Mouse (Mus musculus) embryonic facial prominence, embryonic 15.5 days (tissue): ENCODE data around the gene Gja4. TPM values are rescaled to one million over a fixed set of nuclear protein-coding genes. Genes with fewer than 3 reads are reported as not detected.

Experiments used
- ATAC-seq: fragments of 200-750 bp; cut with Nextera tagmentation; 2 replicates; pipeline ENCODE4 v1.8.0; 2017; ENCODE audit warnings: low read depth, moderate TSS enrichment; ENCODE audit not compliant: insufficient number of reproducible peaks, low FRiP score, low TSS enrichment
- H3K27ac ChIP-seq: fragments of 300-500 bp; sonication (generic); replicated peaks from 2 replicates; pipeline ENCODE4 v1.5.1; 2015; ENCODE audit warnings: mild to moderate bottlenecking, inconsistent platforms
- H3K27me3 ChIP-seq: fragments of 300-500 bp; sonication (generic); 2 replicates; pipeline ENCODE4 v1.6.1; 2015; ENCODE audit warnings: inconsistent platforms
- H3K36me3 ChIP-seq: fragments of 300-500 bp; sonication (generic); 2 replicates; pipeline ENCODE4 v1.6.1; 2015; ENCODE audit warnings: mild to moderate bottlenecking, inconsistent platforms
- H3K4me1 ChIP-seq: fragments of 300-500 bp; sonication (generic); 2 replicates; pipeline ENCODE4 v1.6.1; 2015; ENCODE audit warnings: inconsistent platforms
- H3K4me2 ChIP-seq: fragments of 300-500 bp; sonication (generic); replicated peaks from 2 replicates; pipeline ENCODE4 v1.6.1; 2015; ENCODE audit warnings: mild to moderate bottlenecking, inconsistent platforms
- H3K4me3 ChIP-seq: fragments of 300-500 bp; sonication (generic); replicated peaks from 2 replicates; pipeline ENCODE4 v1.5.1; 2015; ENCODE audit warnings: mild to moderate bottlenecking, inconsistent platforms
- H3K9ac ChIP-seq: fragments of 300-500 bp; sonication (generic); 2 replicates; pipeline ENCODE4 v1.6.1; 2015; ENCODE audit warnings: inconsistent platforms
- H3K9me3 ChIP-seq: fragments of 300-500 bp; sonication (generic); replicated peaks from 2 replicates; pipeline ENCODE4 v1.6.1; 2016; ENCODE audit warnings: inconsistent platforms
- WGBS: fragments of 180-500 bp; shearing (Covaris S2); methylation state at CpG from one replicate; pipeline ENCODE4 v1.1.7; 2015; 5-methylcytosine and 5-hydroxymethylcytosine counted together
- polyA plus RNA-seq: library from polyadenylated mRNA; unstranded; fragments of >200 nt; fragmentation: Nextera tagmentation; extraction: Ambion mirVana; gene quantifications from 2 replicates; pipeline ENCODE4 v1.2.1, GENCODE M21; 2015

Gene Gja4
- polyA plus RNA-seq, 1 experiment from 2014 or later, result 17.7 TPM

DNA sequence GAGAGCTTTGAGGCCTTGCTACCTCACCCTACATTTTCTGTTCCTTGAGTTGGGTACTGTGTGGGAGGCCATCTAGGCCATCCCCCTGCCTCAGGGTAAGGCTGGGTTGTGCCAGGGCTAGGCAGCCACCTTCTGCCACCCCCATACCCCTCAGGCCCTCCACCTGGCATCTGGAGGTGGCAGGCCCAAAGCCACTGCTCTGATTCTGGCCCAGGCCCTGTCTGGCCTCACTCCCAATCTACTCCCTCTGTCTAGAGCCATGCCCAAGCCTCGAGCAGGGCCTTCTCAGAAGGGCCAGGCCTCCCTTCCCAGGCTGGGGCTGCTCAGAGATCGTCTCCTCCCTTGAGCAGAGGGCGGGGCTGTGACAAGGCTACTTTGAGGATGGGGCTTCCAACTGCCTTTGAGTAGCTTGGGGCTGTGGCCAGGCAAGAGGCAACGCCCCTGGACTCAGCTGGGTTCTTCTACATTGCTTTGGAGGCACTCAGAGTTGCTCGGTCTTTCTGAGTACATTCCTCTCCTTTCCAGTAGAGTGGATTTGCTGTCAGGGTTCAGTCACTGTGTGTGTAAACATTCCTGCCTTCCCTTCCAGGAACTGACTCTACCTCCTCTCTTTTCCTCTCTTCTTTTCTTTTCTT is 21.1 kb upstream of the Gja4 start:
- Histone ChIP-seq H3K36me3 (no peaks in the 10 kb centered on the region), H3K9ac (no peak overlapping the region), H3K9me3 (no peaks in the 10 kb centered on the region), H3K4me1 (peaks cover 15% of the 10 kb centered on the region), H3K27ac (no peak overlapping the region), H3K4me2 (no peak overlapping the region), H3K4me3 (no peak overlapping the region), H3K27me3 (peaks cover 24% of the 10 kb centered on the region)
- WGBS, result 16% methylated on average over 5 of the region's 5 CpGs
- ATAC-seq, result no peak

DNA sequence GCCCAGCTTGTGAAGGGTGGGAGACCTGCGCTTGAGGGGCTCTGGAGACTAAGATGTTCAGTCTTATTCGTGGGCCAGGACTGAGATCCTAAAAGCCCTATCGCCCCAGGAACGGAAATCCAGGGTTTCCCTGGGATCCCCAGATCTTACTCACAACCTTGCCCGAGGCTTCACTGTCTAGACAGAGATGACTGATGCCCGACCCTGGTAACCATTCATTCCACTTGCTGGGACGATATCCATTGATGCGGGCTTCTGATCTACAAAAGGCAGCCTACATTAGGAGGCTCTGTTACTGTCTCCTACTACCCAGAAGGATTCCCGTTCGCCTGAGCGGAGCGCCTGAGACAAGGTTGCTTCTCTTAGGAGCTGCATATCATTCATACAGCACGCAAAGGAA is 17.3 kb upstream of the Gja4 start:
- ATAC-seq, result no peak
- Histone ChIP-seq H3K36me3 (no peaks in the 10 kb centered on the region), H3K9me3 (no peaks in the 10 kb centered on the region), H3K27me3 (peaks cover 47% of the 10 kb centered on the region), H3K4me2 (peak overlapping the region; percentile 52), H3K27ac (no peak overlapping the region), H3K4me3 (no peak overlapping the region), H3K9ac (no peak overlapping the region), H3K4me1 (peaks cover 26% of the 10 kb centered on the region)
- 11% methylated on average over 13 of the region's 13 CpGs for WGBS

DNA sequence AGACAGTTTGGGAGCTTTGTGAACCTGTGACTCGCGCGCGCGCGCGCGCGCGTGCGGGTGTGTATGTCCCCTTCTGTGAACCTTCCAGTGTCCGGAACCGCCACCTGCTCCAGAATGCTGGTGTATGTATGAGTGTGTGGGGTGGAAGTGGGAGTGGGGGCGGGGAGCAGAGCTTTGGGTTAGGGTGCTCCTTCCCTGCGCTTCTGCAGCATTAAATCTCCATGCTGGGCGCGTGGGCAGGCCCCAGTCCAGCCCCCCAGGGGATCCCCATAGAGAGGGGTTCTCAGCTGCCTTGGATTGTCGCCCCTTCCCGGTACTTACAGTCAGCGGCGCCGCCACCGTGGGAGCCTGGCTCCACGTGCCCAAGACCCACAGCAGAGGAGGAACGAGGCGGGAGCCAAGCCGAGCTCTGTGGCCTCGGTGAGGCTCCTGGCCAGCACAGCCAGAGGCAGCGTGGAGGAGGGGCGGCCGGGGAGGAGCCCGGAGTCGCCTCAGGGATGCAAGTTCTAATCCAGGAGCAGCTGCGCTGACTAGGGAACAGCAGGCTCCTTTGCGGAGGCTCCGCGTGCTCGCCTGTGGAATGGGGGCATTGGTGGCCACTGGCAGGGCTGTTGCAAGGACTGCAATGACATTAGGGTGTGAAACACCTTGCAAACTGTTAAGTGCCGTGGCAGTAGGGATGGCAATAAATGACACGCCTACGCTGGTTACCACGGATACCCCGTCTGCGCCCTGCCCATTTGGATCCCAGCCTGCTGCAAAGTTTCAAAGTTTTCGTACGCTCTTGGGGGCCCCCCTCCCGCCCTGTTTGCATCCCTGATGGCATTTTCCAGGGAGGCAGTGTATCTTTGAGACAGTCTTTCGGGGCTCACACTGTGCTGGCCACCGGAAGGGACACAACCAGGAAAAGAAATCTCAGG is 16.6 kb upstream of the Gja4 start, which contains the start of gene Gjb3:
Gjb3 (minus strand) TSS at position 664 of the 920 bp plus-strand sequence.
- peak within 1 kb of the TSS; percentile 52 for H3K4me2 ChIP-seq
- WGBS, result under 1% methylated on average over 47 of the region's 49 CpGs
- H3K4me3 ChIP-seq, result peak within 1 kb of the TSS; percentile 36
- H3K9me3 ChIP-seq, result no peaks in the 10 kb centered on the region
- no peaks in the 10 kb centered on the region for H3K36me3 ChIP-seq
- no peak for ATAC-seq
- H3K4me1 ChIP-seq, result peaks cover 26% of the 10 kb centered on the region
- H3K9ac ChIP-seq, result no peak within 1 kb of the TSS
- peaks cover 53% of the 10 kb centered on the region for H3K27me3 ChIP-seq
- H3K27ac ChIP-seq, result peak within 1 kb of the TSS; percentile 82

DNA sequence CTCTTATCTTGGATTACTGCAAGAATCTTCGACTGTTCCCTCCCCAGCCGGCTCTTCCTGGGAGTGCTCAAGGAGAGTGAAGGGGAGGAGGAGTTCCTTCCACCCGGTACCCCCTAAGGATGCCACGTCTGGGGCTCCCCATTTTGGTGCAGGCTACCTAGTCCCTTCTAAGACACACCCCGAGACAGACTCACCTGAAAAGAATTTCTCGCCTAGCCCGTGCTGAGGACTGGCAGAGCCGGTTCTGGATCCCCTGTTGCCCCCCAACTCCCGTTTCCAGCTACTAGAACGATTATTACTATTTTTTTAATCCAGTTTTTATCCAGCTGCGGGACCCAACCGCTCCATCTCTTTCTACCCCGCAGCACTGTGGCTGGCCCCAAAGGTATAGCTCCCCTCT is 15.9 kb upstream of the Gja4 start:
- peak overlapping the region; percentile 36 for H3K4me3 ChIP-seq
- under 1% methylated on average over 13 of the region's 13 CpGs for WGBS
- no peaks in the 10 kb centered on the region for H3K9me3 ChIP-seq
- no peaks in the 10 kb centered on the region for H3K36me3 ChIP-seq
- ATAC-seq, result no peak
- H3K4me1 ChIP-seq, result peaks cover 24% of the 10 kb centered on the region
- no peak overlapping the region for H3K9ac ChIP-seq
- peak overlapping the region; percentile 82 for H3K27ac ChIP-seq
- H3K4me2 ChIP-seq, result peak overlapping the region; percentile 52
- peaks cover 53% of the 10 kb centered on the region for H3K27me3 ChIP-seq

DNA sequence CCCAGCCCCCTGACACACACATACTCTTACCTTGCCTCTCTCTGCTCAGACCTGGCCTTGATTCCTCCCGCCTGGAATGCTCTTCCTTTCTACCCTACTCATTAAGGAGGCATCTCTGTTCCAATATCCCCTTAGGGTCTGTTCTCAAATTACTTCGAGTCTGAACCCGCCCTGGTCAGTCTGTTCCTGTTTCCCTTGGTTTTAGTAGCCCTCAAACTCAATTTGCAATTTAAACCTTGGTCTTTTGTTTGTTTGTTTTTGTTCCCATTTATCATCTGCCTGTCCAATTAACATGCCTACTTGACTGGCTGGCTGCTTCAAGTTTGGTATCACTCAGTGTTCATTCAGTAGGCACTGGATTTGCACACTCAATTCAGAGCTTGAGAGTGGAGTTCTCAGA is 15.2 kb upstream of the Gja4 start:
- 2% methylated on average over 3 of the region's 3 CpGs for WGBS
- no peak for ATAC-seq
- peaks cover 53% of the 10 kb centered on the region for H3K27me3 ChIP-seq

DNA sequence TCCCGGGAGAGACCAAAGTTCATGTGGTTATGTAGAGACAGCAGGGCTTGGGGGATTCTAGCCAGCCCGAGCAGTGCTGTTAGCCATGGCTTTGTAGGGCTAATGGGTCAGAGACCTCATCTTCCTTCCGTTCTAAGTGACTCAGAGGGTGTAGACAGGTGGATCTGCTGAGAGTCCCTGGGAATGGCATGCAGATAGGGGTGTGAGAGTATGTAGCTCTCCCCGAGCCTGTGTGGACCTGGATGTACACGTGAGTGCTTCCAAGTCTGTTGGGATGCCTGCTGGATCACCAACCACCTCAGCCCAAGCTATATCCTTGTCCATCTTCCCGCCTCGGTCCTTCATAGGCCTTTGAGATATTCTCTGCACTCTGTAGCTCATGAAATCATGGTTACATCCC is 14.5 kb upstream of the Gja4 start:
- Histone ChIP-seq H3K4me3 (no peak overlapping the region), H3K9me3 (no peaks in the 10 kb centered on the region), H3K27ac (no peak overlapping the region), H3K4me2 (no peak overlapping the region), H3K36me3 (no peaks in the 10 kb centered on the region), H3K27me3 (peaks cover 53% of the 10 kb centered on the region), H3K9ac (no peak overlapping the region), H3K4me1 (peaks cover 24% of the 10 kb centered on the region)
- ATAC-seq, result no peak
- WGBS, result 60% methylated on average over 7 of the region's 7 CpGs

More for the DNA sequence above, 15.2 kb upstream of the Gja4 start:
- Histone ChIP-seq H3K36me3 (no peaks in the 10 kb centered on the region), H3K9ac (no peak overlapping the region), H3K27ac (peak overlapping the region; percentile 82), H3K9me3 (no peaks in the 10 kb centered on the region), H3K4me2 (peak overlapping the region; percentile 52; the same call in 1 of the 2 replicates), H3K4me1 (peaks cover 24% of the 10 kb centered on the region), H3K4me3 (peak overlapping the region; percentile 36; the same call in 1 of the 2 replicates)

DNA sequence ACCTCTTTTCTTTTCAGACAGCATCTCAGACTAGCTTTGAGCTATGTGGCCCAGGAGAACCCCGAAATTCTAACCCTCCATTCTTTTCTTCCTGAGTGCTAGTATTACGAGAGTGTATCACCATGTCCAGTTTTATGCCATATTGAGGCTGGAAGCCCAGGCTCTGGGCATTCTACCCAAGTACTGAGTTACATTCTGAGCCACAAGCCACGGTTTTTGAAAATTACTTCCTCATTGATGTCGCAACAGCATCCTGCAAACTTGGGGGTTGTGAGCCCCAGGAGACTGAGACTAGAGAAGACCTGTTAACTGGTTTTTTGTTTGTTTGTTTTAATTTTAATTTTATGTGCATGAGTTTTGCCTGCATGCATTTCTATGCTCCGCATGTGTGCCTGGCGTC is 13.9 kb upstream of the Gja4 start:
- no peaks in the 10 kb centered on the region for H3K9me3 ChIP-seq
- no peak for ATAC-seq
- H3K27me3 ChIP-seq, result peaks cover 53% of the 10 kb centered on the region
- H3K4me1 ChIP-seq, result peaks cover 24% of the 10 kb centered on the region
- no peak overlapping the region for H3K4me3 ChIP-seq
- no peak overlapping the region for H3K27ac ChIP-seq
- no peak overlapping the region for H3K4me2 ChIP-seq
- no peak overlapping the region for H3K9ac ChIP-seq
- WGBS, result 49% methylated on average over 6 of the region's 6 CpGs
- no peaks in the 10 kb centered on the region for H3K36me3 ChIP-seq

DNA sequence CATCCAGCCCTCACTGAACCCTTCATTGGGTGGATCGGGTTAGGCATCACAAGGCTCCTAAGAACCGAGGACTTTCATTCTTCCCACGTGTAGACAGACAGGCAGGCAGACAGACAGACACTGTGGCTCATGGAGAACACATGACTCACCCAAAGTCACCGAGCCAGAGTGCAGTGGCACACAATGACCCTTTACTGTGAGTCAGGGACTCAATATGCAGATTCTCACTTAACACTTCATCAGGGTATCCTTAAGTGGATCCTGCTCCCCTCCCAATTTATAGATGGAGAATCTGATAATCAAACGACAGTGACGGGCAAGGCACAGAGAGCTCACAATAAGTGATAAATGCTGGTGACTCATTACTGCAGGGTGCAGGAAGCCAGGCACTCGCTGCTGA is 13.4 kb upstream of the Gja4 start:
- Histone ChIP-seq H3K27ac (no peak overlapping the region), H3K9me3 (no peaks in the 10 kb centered on the region), H3K9ac (no peak overlapping the region), H3K27me3 (peaks cover 51% of the 10 kb centered on the region), H3K4me2 (no peak overlapping the region), H3K4me3 (no peak overlapping the region), H3K4me1 (peaks cover 24% of the 10 kb centered on the region), H3K36me3 (no peaks in the 10 kb centered on the region)
- no peak for ATAC-seq
- 57% methylated on average over 7 of the region's 7 CpGs for WGBS

DNA sequence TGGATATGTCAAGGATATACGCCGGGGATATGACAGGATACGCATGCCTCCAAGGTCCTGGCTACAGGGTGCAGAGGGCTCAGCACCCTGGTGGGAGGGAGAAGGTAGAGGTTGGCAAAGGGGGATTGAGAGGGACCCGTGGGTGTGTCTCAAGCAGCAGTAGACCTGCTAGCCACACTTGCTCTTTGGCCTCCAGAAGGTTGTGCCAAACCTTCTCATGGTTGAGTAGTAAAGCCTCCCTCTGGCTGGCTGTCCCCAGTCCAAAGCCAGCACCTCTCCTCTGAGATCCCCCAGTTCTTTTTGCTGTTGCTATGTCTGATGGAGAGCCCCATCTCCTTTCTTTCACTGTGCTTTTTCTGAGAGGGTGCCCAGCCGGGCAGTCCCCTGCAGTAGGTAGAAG is 11.4 kb upstream of the Gja4 start:
- Histone ChIP-seq H3K4me1 (peaks cover 14% of the 10 kb centered on the region), H3K4me3 (no peak overlapping the region), H3K4me2 (no peak overlapping the region), H3K9me3 (no peaks in the 10 kb centered on the region), H3K9ac (no peak overlapping the region), H3K36me3 (no peaks in the 10 kb centered on the region), H3K27ac (no peak overlapping the region), H3K27me3 (peaks cover 31% of the 10 kb centered on the region)
- WGBS, result 87% methylated on average over 5 of the region's 5 CpGs
- no peak for ATAC-seq

DNA sequence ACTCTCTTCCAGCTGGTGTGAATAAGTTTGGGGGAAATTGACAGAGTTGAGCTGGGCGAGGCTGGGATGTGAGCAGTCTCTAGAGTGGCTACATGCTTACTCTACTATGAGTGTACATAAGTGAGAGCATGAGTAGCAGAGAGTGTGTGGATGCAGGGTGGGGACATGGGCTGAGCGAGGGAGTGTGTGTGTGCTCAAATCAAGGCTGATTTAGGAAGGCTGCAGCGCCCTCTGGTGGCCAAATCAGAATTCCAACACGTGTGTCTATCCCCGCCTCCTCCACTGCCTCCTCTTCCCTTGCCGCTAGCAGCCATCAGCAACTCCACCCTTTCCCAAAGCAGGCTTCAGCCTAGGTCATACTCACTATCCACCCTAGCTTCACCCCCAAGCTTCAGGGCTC is 10.9 kb upstream of the Gja4 start:
- no peak overlapping the region for H3K4me3 ChIP-seq
- no peak overlapping the region for H3K27ac ChIP-seq
- no peaks in the 10 kb centered on the region for H3K9me3 ChIP-seq
- H3K36me3 ChIP-seq, result no peaks in the 10 kb centered on the region
- H3K4me2 ChIP-seq, result no peak overlapping the region
- H3K27me3 ChIP-seq, result peaks cover 26% of the 10 kb centered on the region
- peaks cover 9% of the 10 kb centered on the region; the same call in 1 of the 2 replicates for H3K4me1 ChIP-seq
- 9% methylated on average over 6 of the region's 6 CpGs for WGBS
- ATAC-seq, result peak; percentile 40; the same call in 1 of the 2 replicates
- H3K9ac ChIP-seq, result no peak overlapping the region

DNA sequence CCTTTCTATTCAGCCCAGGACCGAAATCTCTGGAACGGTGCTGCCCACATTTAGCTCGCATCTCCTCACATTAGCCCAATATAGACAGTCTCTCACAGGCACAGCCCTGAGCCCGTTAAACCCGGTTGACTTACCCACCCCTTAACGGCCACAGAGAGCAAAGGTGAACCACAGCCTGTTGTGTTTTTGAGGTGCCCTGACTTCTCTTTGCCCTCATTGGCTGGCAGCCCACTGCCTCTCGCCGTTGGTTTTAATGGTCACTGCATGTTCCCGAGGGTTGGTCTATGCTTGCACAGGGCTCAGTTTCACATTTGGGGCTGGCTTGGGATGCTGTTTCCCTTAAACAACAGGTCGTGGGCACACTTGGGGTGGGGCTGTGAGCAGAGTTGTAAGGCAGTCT is 10.5 kb upstream of the Gja4 start:
- ATAC-seq, result no peak
- Histone ChIP-seq H3K4me1 (peaks cover 4% of the 10 kb centered on the region; the same call in 1 of the 2 replicates), H3K9ac (no peak overlapping the region), H3K4me2 (no peak overlapping the region), H3K36me3 (no peaks in the 10 kb centered on the region), H3K9me3 (no peaks in the 10 kb centered on the region), H3K4me3 (no peak overlapping the region), H3K27me3 (peaks cover 22% of the 10 kb centered on the region), H3K27ac (no peak overlapping the region)
- 76% methylated on average over 10 of the region's 10 CpGs for WGBS
